8 mouse cellular contexts compared by ENCODE assay signal in genomic region chr9:52167863-52168685, GRCm38 (mm10). TPM values are rescaled to one million over a fixed set of nuclear protein-coding genes. Genes with fewer than 3 reads are reported as not detected.
DNase-seq lines count a peak whose midpoint lies in the region; ATAC-seq and TF ChIP-seq lines count a peak whose summit lies in the region.

Gene Zc3h12c, minus strand, starts transcription at chr9:52168572.

- peaks cover 3% of the 10 kb centered on the region for H3K4me1 ChIP-seq in hindbrain, postnatal 0 days (ENCODE audit: insufficient read depth, low read length)
- H3K4me1 ChIP-seq in megakaryocyte, embryonic 14.5 days = peaks cover 60% of the 10 kb centered on the region

- H3K27me3 ChIP-seq in hindbrain, postnatal 0 days (ENCODE audit: insufficient read depth, low read length) = no peaks in the 10 kb centered on the region
- no peaks in the 10 kb centered on the region for H3K27me3 ChIP-seq in megakaryocyte, embryonic 14.5 days (replicated peaks)

- H3K4me3 ChIP-seq in hindbrain, postnatal 0 days (ENCODE audit: low read length) = peak within 1 kb of the TSS; percentile 84
- peak within 1 kb of the TSS; percentile 99 for H3K4me3 ChIP-seq in megakaryocyte, embryonic 14.5 days (replicated peaks)

- peak within 1 kb of the TSS; percentile 78 for H3K4me2 ChIP-seq in hindbrain, postnatal 0 days (ENCODE audit: low read depth, low read length)

- H3K9me3 ChIP-seq in hindbrain, postnatal 0 days (ENCODE audit: low read length) = no peaks in the 10 kb centered on the region
- no peaks in the 10 kb centered on the region for H3K9me3 ChIP-seq in megakaryocyte, embryonic 14.5 days

- WGBS in hindbrain, postnatal 0 days = under 1% methylated on average over 73 of the region's 100 CpGs

- peak; percentile 18; the same call in 1 of the 2 replicates for ATAC-seq in common myeloid progenitor, adult 5-6 weeks (replicated peaks; ENCODE audit: low read depth, poor library complexity, severe bottlenecking)
- peak; percentile 84 for ATAC-seq in hindbrain, postnatal 0 days
- no peak for ATAC-seq in monocyte, adult 5-6 weeks (replicated peaks; ENCODE audit: insufficient number of reproducible peaks, low FRiP score, low TSS enrichment, poor library complexity, severe bottlenecking)

- DNase-seq in adrenal gland, adult (ENCODE audit: inconsistent age in 2 of 2, low spot score in 1 of 2) = peak; percentile 71 to 92
- DNase-seq in gastrocnemius, postnatal 10 days = peak; percentile 75
- DNase-seq in hindbrain, postnatal 0 days (ENCODE audit: low spot score) = peak; percentile 76
- DNase-seq in left cerebral cortex, postnatal 14 days (ENCODE audit: low spot score in 2 of 2) = peak; percentile 25 to 50
- peak; percentile 75 for DNase-seq in right cerebral cortex, postnatal 25 days

- peak within 1 kb of the TSS; percentile 98 for H3K27ac ChIP-seq in hindbrain, postnatal 0 days

- H3K36me3 ChIP-seq in hindbrain, postnatal 0 days (ENCODE audit: insufficient read depth, low read length) = no peaks in the 10 kb centered on the region
- H3K36me3 ChIP-seq in megakaryocyte, embryonic 14.5 days (replicated peaks; ENCODE audit: low read length) = peaks cover 8% of the 10 kb centered on the region

- no peak for TF ChIP-seq CTCF in hindbrain, postnatal 0 days (IDR thresholded peaks at IDR 0.05; ENCODE audit: low read depth)

- H3K9ac ChIP-seq in hindbrain, postnatal 0 days (replicated peaks; ENCODE audit: low read length) = peak within 1 kb of the TSS; percentile 92

- intact Hi-C loops in left cerebral cortex, postnatal 14 days (cut with DNase I) = loop anchor here (5.0 kb wide), 2 partner anchors 104 to 191 kb away; no protein-coding TSS in a partner anchor

RNA-seq across cellular contexts. Expression of gene Zc3h12c, which starts in this region (rescaled TPM):
- total RNA-seq in common myeloid progenitor, adult 5-6 weeks (2017) = 4.9 and 8.7 TPM in 2 replicates
- 1 to 10 TPM; 7.2 to 8.6 TPM for total RNA-seq in gastrocnemius, postnatal 10 days (2021)
- total RNA-seq in hindbrain, postnatal 0 days (2014; rRNA removed) = 10.8 and 11.8 TPM in 2 replicates
- 3.4 and 3.5 TPM in 2 replicates for polyA plus RNA-seq in hindbrain, postnatal 0 days (2015; fragmentation: Nextera tagmentation; extraction: Ambion mirVana)
- 10 to 100 TPM; 10.7 to 10.9 TPM for total RNA-seq in left cerebral cortex, postnatal 14 days (2021)
- polyA plus RNA-seq in megakaryocyte, embryonic 14.5 days (2012; ENCODE audit: insufficient read depth, low replicate concordance) = 0.22 TPM in 1 of 2 replicates, not detected in the other
- total RNA-seq in monocyte, adult 5-6 weeks (2017) = 3.9 to 5.5 TPM (median 4.3 TPM) in 3 replicates
